Mouse (Mus musculus) 3134 (cell line): Measurements from ENCODE around the gene Frk.
"Not testable (repeated sequence)": the region's sequence is repeated elsewhere in the genome, so short reads cannot be mapped to it uniquely, and the experiment has no call there.

Source experiments
- DNase-seq: peaks from one replicate; pipeline ENCODE4 v3.0.0-alpha.2; 2011; ENCODE audit warnings: low spot score; ENCODE audit not compliant: insufficient read length; ENCODE audit errors: extremely low read depth

Frk gene

GRCm38 (mm10) chr10:34483297-34484013, at the start of gene Frk:
Gene Frk, plus strand, starts transcription at chr10:34483399.
- peak; percentile 61 for DNase-seq

GRCm38 (mm10) chr10:34434191-34434590, 49.0 kb upstream of the Frk start:
- not testable (repeated sequence) for DNase-seq

DNA sequence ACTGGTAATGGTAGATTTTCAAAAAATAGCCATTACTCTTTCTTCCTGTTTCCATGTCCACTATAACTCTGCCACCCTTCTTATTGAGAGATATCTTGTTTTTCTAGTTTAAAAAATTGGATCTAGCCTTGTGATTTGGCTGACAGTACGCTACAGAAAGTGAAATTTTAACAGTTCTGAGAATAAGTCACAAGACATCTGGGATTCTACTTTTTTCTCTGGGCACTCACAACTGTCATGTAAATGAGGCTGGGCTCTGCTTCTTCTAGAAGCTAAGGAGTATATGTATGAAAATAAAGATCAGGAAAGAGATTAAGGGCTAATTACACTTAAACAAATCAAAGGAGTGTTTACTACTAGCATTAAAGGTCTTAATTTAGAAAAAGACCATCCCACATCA, 33.7 kb upstream of the Frk start:
- DNase-seq: no peak

DNA sequence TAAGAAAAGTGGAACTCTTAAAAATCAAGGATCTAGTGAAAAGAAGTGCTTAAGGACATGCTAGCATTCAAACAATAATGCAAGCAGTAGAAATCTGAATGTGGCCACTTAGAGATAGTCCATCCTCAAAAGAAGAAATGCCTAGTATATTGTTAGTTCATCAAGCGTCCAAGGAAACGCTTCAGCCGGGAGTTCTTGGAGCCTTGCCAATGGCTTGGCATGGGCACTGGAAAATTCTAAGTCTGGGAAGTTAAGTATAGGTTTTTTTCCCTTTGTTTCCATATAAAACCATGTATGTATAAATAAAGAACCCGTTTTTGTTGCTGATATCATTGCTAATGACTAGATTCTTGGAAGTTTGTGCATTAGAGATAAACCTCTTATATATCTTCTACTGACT, 21.7 kb upstream of the Frk start:
- no peak for DNase-seq

DNA sequence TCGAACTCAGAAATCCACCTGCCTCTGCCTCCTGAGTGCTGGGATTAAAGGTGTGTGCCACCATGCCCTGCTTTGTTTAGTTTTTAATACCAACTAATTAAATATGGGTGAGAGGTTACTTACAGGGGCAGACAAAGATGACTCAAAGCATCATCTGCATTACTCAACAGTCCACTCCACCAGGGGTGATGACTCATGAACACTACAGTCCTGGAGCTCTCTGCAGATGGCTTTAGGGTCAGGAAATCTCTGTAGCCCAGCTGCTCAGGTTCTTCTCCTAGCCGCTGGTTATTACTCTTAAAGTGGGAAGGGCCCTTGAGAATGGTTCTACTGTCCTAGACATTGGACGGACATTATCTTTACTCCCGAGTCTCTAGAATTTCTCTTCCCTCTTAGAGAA, 18.9 kb upstream of the Frk start:
- DNase-seq: peak; percentile 46

GRCm38 (mm10) chr10:34469037-34469436, 14.2 kb upstream of the Frk start:
- DNase-seq: no peak

DNA sequence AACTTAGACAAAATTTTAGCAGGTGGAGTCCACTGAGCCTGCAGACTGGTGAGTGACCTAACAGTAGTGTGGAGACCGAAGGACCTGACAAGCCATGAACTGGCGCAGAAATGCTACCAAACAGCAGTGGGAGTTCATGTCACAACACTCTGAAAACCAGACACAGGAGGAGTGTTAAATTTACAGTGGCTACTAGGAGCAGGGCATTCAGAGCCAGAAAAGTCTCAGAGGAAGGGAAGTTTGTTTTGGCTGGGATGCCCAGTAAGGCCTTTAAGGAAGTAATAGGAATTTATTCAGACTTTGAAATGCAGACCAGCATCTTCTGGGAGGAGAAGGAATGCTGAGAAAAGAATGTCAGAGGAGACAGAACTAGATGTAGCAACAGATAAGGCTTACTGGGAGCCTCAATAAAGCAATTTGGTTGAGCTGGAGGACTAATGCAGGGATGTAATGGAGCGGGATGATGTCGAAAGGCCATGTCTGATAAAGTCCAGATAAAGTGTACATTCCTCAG, 3.2 kb upstream of the Frk start:
- peak; percentile 19 for DNase-seq

DNA sequence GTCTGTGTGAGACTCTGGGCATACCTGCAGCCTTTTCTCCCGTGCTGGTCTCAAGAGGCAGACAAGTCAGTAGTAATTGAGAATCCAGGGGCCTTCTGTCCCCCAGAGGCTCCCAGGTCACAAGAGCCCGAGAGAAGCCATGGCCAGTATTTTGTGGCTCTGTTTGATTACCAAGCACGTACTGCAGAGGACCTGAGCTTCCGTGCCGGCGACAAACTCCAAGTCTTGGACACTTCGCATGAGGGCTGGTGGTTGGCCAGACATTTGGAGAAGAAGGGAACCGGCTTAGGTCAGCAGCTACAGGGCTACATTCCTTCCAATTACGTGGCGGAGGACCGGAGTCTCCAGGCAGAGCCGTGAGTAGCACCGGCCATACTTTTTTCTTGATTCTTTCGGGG, 814 bp downstream of the Frk start:
- DNase-seq: peak; percentile 69

- peak; percentile 47 for DNase-seq
These were observed 1.9 kb downstream of the Frk start for GRCm38 (mm10) chr10:34485079-34485478.

DNA sequence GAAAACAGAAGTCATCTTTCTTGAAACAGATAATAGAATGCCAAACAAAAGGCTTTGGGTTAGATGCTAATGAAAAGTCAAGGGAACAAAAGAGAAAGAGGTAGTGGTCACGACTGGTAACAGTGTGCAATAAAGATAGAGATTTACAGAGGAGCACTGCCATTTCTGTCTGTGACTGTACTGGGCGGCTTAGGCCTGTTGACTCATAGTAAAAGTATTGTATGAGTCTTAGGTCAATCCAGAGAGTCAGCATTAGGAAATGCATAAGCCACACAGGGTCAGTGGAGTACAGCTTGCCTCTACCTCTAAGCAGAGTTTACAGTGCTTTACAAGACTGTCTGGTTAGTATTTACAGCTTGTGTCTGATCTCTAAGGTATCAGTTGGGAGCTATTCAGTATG, 24.6 kb downstream of the Frk start:
- DNase-seq: peak; percentile 44

DNA sequence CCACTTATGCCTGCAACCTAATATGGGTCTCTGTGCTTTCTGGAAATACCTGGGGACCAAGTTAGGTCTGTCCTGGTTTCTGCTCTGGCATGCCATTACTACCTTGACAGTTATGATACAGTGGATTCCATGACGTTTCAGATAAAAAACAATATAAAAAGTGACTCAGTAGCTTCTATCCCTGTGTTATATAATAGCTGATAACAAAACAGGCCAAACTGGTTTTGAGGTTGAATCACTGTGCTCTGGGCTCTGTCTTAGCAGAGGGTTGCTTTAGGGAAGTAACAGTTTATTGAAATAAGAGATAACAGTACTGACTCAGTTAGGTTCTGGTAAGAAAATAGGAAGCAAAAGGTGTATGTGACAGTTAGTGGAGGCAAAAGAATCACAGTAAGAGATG, 25.4 kb downstream of the Frk start:
- no peak for DNase-seq

- no peak for DNase-seq
These were observed 26.1 kb downstream of the Frk start for GRCm38 (mm10) chr10:34509256-34509655.

- DNase-seq: no peak
These were observed 28.0 kb downstream of the Frk start for GRCm38 (mm10) chr10:34511192-34511591.

DNA sequence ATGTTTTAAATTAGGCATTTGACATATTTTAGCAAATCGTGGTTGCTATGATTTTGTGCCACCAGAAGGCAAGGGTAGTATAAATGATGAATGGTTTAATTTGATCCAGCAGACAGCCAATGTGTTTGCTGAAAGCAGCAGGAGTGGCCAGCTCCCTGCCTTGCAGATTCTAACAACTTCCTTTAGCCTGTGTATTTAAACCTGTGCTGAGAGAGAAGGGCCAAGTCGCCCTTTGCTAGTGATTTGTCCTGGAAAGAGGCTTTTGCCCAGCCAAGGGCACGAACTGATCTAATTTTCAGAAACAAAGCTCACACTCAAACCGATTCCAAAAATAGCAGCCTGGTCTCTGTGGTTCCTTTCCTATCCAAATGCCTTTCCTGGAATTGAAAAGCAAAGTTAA, 29.4 kb downstream of the Frk start:
- no peak for DNase-seq

GRCm38 (mm10) chr10:34525598-34525997, 42.4 kb downstream of the Frk start:
- no peak for DNase-seq

DNA sequence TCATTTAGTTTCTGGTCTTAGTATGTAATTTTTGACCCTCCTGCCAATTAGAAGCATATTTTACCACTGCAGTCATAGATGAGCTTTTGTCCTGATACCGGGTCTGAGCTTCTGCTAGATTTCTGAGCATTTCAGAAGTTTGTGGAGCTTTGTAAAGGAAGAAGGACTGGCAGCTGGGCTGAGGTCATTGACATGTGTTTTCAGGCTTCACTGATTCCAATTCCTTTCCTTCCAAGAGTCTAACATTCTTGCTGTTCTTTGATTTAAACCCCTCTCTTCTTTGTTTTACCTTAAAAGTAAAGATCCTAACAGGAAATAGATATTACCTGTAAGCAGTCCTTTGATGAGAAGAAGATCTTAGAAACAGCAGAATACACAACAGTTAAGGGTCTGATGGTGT, 48.6 kb downstream of the Frk start:
- DNase-seq: peak; percentile 14

- peak; percentile 51 for DNase-seq
These were observed 49.3 kb downstream of the Frk start for GRCm38 (mm10) chr10:34532507-34532906.

DNA sequence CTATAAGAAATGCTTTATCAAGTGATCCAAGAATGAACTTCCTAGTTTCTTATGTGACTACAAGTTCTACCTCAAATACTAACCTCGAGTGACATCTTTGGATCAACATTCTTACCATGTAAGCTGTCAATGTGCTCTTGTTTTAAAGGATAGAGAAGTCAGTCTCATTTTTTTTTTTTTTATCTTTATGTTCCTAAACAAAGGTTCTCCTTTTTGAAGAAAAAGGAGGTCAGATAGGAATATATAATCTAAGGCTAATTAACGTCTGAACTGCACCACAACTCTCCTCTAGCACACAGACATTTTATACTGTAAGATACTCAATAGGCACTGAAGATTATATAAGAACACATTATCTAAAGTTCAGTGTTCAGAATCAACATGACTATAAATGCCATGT, 57.5 kb downstream of the Frk start:
- DNase-seq: no peak

- no peak for DNase-seq
These were observed 58.7 kb downstream of the Frk start for GRCm38 (mm10) chr10:34541717-34542490.

DNA sequence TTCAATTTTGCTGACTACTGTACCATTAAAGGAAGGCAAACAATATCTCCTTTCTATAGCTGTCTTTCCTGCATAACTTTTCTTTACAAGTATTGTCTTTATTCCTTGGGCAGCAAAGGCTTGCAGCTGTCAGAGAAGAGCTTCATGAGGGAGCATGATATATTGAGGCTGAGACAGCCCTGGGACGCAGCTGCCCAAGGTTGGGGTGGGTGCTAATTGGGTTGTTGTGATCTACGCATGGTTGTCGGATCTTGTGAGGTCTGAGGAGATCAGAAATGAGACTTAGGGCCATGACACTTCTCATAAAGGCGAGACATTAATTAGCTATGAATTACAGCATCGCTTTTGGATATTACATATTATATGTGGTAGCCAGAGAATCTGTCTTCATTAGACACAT, 67.4 kb downstream of the Frk start:
- DNase-seq: no peak

DNA sequence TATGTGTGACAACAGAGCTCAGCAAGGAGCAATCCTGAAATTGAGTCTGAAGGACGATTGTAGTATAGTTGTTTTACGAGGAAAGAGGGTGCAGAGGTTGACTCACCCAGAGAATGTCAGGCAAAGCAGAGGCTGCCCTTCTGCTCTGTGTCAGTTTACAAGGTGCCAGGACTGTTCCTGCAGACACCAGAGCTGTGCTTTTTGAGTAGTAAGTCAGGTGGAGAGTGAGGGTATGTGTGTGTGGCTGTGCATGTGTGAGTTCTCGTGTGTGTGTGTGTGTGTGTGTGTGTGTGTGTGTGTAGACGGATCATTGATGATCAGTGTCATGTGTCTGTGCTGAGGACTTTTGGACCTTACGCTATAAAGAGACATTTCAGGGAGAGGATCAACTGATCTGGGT, 68.4 kb downstream of the Frk start:
- peak; percentile 6 for DNase-seq
